Mouse (Mus musculus): ENCODE data around the gene Fnip2. TPM values are rescaled to one million over a fixed set of nuclear protein-coding genes. Genes with fewer than 3 reads are reported as not detected.

The Fnip2 gene
- 5.9 and 9.9 TPM in 2 replicates for polyA plus RNA-seq (2014; fragmentation: Nextera tagmentation; extraction: Ambion mirVana)

GRCm38 (mm10) chr3:79567703-79568362 is at the start of gene Fnip2:
Fnip2 (minus strand) TSS chr3:79567796.
- H3K4me1 ChIP-seq (replicated peaks; ENCODE audit: control insufficient read depth, insufficient read depth, low read length): no peaks in the 10 kb centered on the region; the same call in 1 of the 2 replicates
- peak; percentile 96 for ATAC-seq (ENCODE audit: low FRiP score)
- H3K27me3 ChIP-seq (ENCODE audit: control insufficient read depth, insufficient read depth, low read length): no peaks in the 10 kb centered on the region
- WGBS: under 1% methylated on average over 55 of the region's 55 CpGs
- H3K4me3 ChIP-seq (replicated peaks; ENCODE audit: low read length): peak within 1 kb of the TSS; percentile 71
- DNase-seq (ENCODE audit: low spot score): peak; percentile 86
- peak within 1 kb of the TSS; percentile 80 for H3K9ac ChIP-seq
- no peaks in the 10 kb centered on the region for H3K9me3 ChIP-seq (ENCODE audit: control insufficient read depth, low read length)
- H3K4me2 ChIP-seq (replicated peaks): peak within 1 kb of the TSS; percentile 79
- no peaks in the 10 kb centered on the region for H3K36me3 ChIP-seq (replicated peaks; ENCODE audit: control insufficient read depth, insufficient read depth)
- H3K27ac ChIP-seq: peak within 1 kb of the TSS; percentile 78

GRCm38 (mm10) chr3:79609886-79610285 is 42.3 kb upstream of the Fnip2 start:
- Histone ChIP-seq H3K9me3 (ENCODE audit: control insufficient read depth, low read length) (no peaks in the 10 kb centered on the region), H3K27me3 (ENCODE audit: control insufficient read depth, insufficient read depth, low read length) (no peaks in the 10 kb centered on the region), H3K4me1 (replicated peaks; ENCODE audit: control insufficient read depth, insufficient read depth, low read length) (no peaks in the 10 kb centered on the region), H3K4me2 (replicated peaks) (no peak overlapping the region), H3K4me3 (replicated peaks; ENCODE audit: low read length) (no peak overlapping the region), H3K9ac (no peak overlapping the region), H3K27ac (no peak overlapping the region), H3K36me3 (replicated peaks; ENCODE audit: control insufficient read depth, insufficient read depth) (peaks cover 76% of the 10 kb centered on the region)
- WGBS: 95% methylated on average over 2 of the region's 2 CpGs
- ATAC-seq (ENCODE audit: low FRiP score) (no peak), DNase-seq (ENCODE audit: low spot score) (no peak)

- no peaks in the 10 kb centered on the region for H3K27me3 ChIP-seq (ENCODE audit: control insufficient read depth, insufficient read depth, low read length)
- no peak overlapping the region for H3K27ac ChIP-seq
- H3K36me3 ChIP-seq (replicated peaks; ENCODE audit: control insufficient read depth, insufficient read depth): peaks cover 64% of the 10 kb centered on the region
- ATAC-seq (ENCODE audit: low FRiP score): no peak
- WGBS: 95% methylated on average over 7 of the region's 7 CpGs
- H3K4me2 ChIP-seq (replicated peaks): no peak overlapping the region
- no peaks in the 10 kb centered on the region for H3K9me3 ChIP-seq (ENCODE audit: control insufficient read depth, low read length)
- no peak for DNase-seq (ENCODE audit: low spot score)
- peaks cover 15% of the 10 kb centered on the region for H3K4me1 ChIP-seq (replicated peaks; ENCODE audit: control insufficient read depth, insufficient read depth, low read length)
- no peak overlapping the region for H3K9ac ChIP-seq
- H3K4me3 ChIP-seq (replicated peaks; ENCODE audit: low read length): no peak overlapping the region
Observed at GRCm38 (mm10) chr3:79595468-79595867, 27.9 kb upstream of the Fnip2 start.

- DNase-seq (ENCODE audit: low spot score): no peak
- 7% methylated on average over 15 of the region's 15 CpGs for WGBS
- Histone ChIP-seq H3K27ac (peak overlapping the region; percentile 72), H3K27me3 (ENCODE audit: control insufficient read depth, insufficient read depth, low read length) (no peaks in the 10 kb centered on the region), H3K4me1 (replicated peaks; ENCODE audit: control insufficient read depth, insufficient read depth, low read length) (peaks cover 16% of the 10 kb centered on the region), H3K9me3 (ENCODE audit: control insufficient read depth, low read length) (no peaks in the 10 kb centered on the region), H3K4me3 (replicated peaks; ENCODE audit: low read length) (peak overlapping the region; percentile 88), H3K36me3 (replicated peaks; ENCODE audit: control insufficient read depth, insufficient read depth) (peaks cover 33% of the 10 kb centered on the region), H3K9ac (peak overlapping the region; percentile 87), H3K4me2 (replicated peaks) (peak overlapping the region; percentile 73)
- 0 out of 2 replicates have a peak, but pooled peaks have one; percentile 4 for ATAC-seq (ENCODE audit: low FRiP score)
Observed at GRCm38 (mm10) chr3:79591793-79592471, 24.3 kb upstream of the Fnip2 start.

GRCm38 (mm10) chr3:79590863-79591792 is 23.5 kb upstream of the Fnip2 start, which contains the start of gene Ppid:
Ppid (plus strand) TSS chr3:79591342.
- Histone ChIP-seq H3K4me1 (replicated peaks; ENCODE audit: control insufficient read depth, insufficient read depth, low read length) (peaks cover 16% of the 10 kb centered on the region), H3K27ac (peak within 1 kb of the TSS; percentile 72), H3K9ac (peak within 1 kb of the TSS; percentile 87), H3K4me3 (replicated peaks; ENCODE audit: low read length) (peak within 1 kb of the TSS; percentile 88), H3K4me2 (replicated peaks) (peak within 1 kb of the TSS; percentile 73), H3K9me3 (ENCODE audit: control insufficient read depth, low read length) (no peaks in the 10 kb centered on the region), H3K36me3 (replicated peaks; ENCODE audit: control insufficient read depth, insufficient read depth) (peaks cover 25% of the 10 kb centered on the region), H3K27me3 (ENCODE audit: control insufficient read depth, insufficient read depth, low read length) (no peaks in the 10 kb centered on the region)
- DNase-seq (ENCODE audit: low spot score) (peak; percentile 90), ATAC-seq (ENCODE audit: low FRiP score) (peak; percentile 89)
- WGBS: 4% methylated on average over 63 of the region's 63 CpGs

GRCm38 (mm10) chr3:79589671-79590070 is 22.1 kb upstream of the Fnip2 start:
- H3K9ac ChIP-seq: no peak overlapping the region
- ATAC-seq (ENCODE audit: low FRiP score) (no peak), DNase-seq (ENCODE audit: low spot score) (no peak)
- H3K27ac ChIP-seq: no peak overlapping the region
- WGBS: 83% methylated on average over 2 of the region's 2 CpGs
- no peak overlapping the region for H3K4me3 ChIP-seq (replicated peaks; ENCODE audit: low read length)
- H3K36me3 ChIP-seq (replicated peaks; ENCODE audit: control insufficient read depth, insufficient read depth): peaks cover 11% of the 10 kb centered on the region
- H3K27me3 ChIP-seq (ENCODE audit: control insufficient read depth, insufficient read depth, low read length): no peaks in the 10 kb centered on the region
- peaks cover 16% of the 10 kb centered on the region for H3K4me1 ChIP-seq (replicated peaks; ENCODE audit: control insufficient read depth, insufficient read depth, low read length)
- H3K4me2 ChIP-seq (replicated peaks): no peak overlapping the region
- no peaks in the 10 kb centered on the region for H3K9me3 ChIP-seq (ENCODE audit: control insufficient read depth, low read length)

GRCm38 (mm10) chr3:79586804-79587203 is 19.2 kb upstream of the Fnip2 start:
- Histone ChIP-seq H3K4me1 (replicated peaks; ENCODE audit: control insufficient read depth, insufficient read depth, low read length) (peaks cover 6% of the 10 kb centered on the region; the same call in 1 of the 2 replicates), H3K27ac (no peak overlapping the region), H3K4me3 (replicated peaks; ENCODE audit: low read length) (no peak overlapping the region), H3K9me3 (ENCODE audit: control insufficient read depth, low read length) (no peaks in the 10 kb centered on the region), H3K9ac (no peak overlapping the region), H3K27me3 (ENCODE audit: control insufficient read depth, insufficient read depth, low read length) (no peaks in the 10 kb centered on the region), H3K4me2 (replicated peaks) (no peak overlapping the region), H3K36me3 (replicated peaks; ENCODE audit: control insufficient read depth, insufficient read depth) (no peaks in the 10 kb centered on the region)
- DNase-seq (ENCODE audit: low spot score): peak; percentile 97
- ATAC-seq (ENCODE audit: low FRiP score): peak; percentile 75
- 9% methylated on average over 6 of the region's 6 CpGs for WGBS

- Histone ChIP-seq H3K4me1 (replicated peaks; ENCODE audit: control insufficient read depth, insufficient read depth, low read length) (no peaks in the 10 kb centered on the region; the same call in 1 of the 2 replicates), H3K27me3 (ENCODE audit: control insufficient read depth, insufficient read depth, low read length) (no peaks in the 10 kb centered on the region), H3K4me3 (replicated peaks; ENCODE audit: low read length) (no peak overlapping the region), H3K36me3 (replicated peaks; ENCODE audit: control insufficient read depth, insufficient read depth) (no peaks in the 10 kb centered on the region), H3K27ac (no peak overlapping the region), H3K4me2 (replicated peaks) (no peak overlapping the region), H3K9ac (no peak overlapping the region), H3K9me3 (ENCODE audit: control insufficient read depth, low read length) (no peaks in the 10 kb centered on the region)
- ATAC-seq (ENCODE audit: low FRiP score) (no peak), DNase-seq (ENCODE audit: low spot score) (no peak)
- 84% methylated on average over 5 of the region's 5 CpGs for WGBS
Observed at GRCm38 (mm10) chr3:79579891-79580575, 12.4 kb upstream of the Fnip2 start.

Measured in hindbrain, embryonic 14.5 days (tissue).